Mouse (Mus musculus) left cerebral cortex, adult 18-20 months (tissue): ENCODE data around the gene Chd3. TPM values are rescaled to one million over a fixed set of nuclear protein-coding genes. Genes with fewer than 3 reads are reported as not detected.
A peak's percentile ranks its signal among the peaks of the same experiment; 100 is the strongest.

ENCODE experiments used
- DNase-seq, 2 experiments: peaks; one replicate each; pipeline ENCODE4 v3.0.0; 2021 to 2022; ENCODE audit warnings: low spot score in 2 of 2, mixed read lengths in 1 of 2
- total RNA-seq, 2 experiments: library from RNA; stranded (reverse); gene quantifications; 2 replicates each; pipeline ENCODE4 v1.2.3; 2021

Chd3 gene
- total RNA-seq, 2 experiments from 2014 or later: 346 to 387 TPM

- peak; percentile 21 to 31 for DNase-seq
Observed at GRCm38 (mm10) chr11:69366855-69367615, 2.2 kb downstream of the Chd3 start.

- DNase-seq: peak; percentile 96 to 97
Observed at GRCm38 (mm10) chr11:69366157-69366854, 2.9 kb downstream of the Chd3 start.

- DNase-seq: no peak
Observed at GRCm38 (mm10) chr11:69365722-69366121, 3.5 kb downstream of the Chd3 start.

- peak; percentile 85 to 89 for DNase-seq
Observed at GRCm38 (mm10) chr11:69364910-69365309, 4.3 kb downstream of the Chd3 start.

DNA sequence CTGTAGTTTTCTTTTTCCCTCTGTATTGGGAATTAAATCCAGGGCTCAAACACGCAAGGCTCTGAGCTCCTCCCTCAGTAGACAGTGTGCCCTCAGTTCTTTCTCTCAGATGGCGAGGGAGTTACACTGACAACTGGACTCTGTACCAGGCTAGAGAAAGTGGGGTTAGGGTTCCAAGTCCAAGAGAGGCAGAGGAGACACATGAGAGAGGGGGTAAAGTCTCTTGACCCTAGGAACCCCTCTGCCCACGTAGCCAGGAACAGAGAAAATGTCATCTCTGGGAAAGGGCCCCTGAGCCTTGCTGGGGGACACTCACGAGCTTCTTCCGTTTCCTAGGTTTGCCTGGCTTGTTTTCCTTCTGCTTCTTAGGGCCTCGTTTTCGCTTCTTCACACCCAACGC is 4.8 kb downstream of the Chd3 start:
- no peak for DNase-seq

- DNase-seq: no peak
Observed at GRCm38 (mm10) chr11:69362479-69362878, 6.7 kb downstream of the Chd3 start.

- no peak for DNase-seq
Observed at GRCm38 (mm10) chr11:69362021-69362420, 7.2 kb downstream of the Chd3 start.

- no peak for DNase-seq
Observed at GRCm38 (mm10) chr11:69357690-69358089, 11.5 kb downstream of the Chd3 start.

DNA sequence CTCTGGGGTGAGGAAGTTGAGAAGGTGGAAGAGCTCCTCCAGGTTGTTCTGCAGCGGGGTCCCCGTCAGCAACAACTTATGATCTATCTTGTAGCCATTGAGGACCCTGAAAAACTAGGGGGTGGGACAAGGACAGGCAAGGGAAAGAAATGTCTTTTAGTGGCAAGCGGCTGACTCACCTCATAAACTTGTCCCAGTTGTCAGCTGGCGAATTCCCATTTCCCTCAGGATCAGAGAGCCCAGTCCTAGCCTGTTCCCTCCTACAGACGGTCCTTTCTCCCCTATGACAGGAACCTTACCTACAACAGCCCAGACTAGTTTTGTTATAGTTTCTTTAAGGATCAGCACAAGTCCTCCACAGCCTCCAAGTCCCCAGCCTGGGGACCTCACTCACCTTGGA is 12.7 kb downstream of the Chd3 start:
- DNase-seq: no peak

DNA sequence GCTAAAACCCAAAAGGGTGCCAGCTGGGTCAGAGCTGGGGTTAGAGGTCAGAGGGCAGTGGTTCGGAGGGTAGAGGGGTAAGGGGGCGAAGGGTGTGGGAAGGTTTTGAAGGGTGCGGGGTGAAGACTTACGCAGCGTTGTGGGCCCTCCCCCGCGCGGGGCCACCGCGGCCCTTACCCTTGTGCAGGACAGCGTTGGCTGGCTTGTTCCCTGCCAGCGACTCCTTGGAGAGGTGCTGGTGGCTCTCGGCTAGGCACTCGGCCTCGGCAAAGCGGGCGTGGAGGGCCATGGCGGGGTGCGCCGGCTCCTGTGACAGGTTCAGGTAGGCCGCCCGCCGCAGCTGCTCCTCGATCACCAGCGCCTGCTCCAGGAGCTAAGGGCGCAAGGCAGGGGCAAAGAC is 22.8 kb downstream of the Chd3 start:
- no peak for DNase-seq

- DNase-seq: peak; percentile 67 to 84
Observed at GRCm38 (mm10) chr11:69340161-69341131, 28.8 kb downstream of the Chd3 start, which contains the start of gene Rnf227. Gene Rnf227, plus strand, starts transcription at chr11:69340461.

- no peak for DNase-seq
Observed at GRCm38 (mm10) chr11:69334796-69335195, 34.4 kb downstream of the Chd3 start.

- no peak for DNase-seq
Observed at GRCm38 (mm10) chr11:69333922-69334321, 35.3 kb downstream of the Chd3 start.

GRCm38 (mm10) chr11:69332713-69333253 is 36.4 kb downstream of the Chd3 start:
- no peak for DNase-seq

- peak; percentile 78 to 79 for DNase-seq
Observed at GRCm38 (mm10) chr11:69331929-69332405, 37.2 kb downstream of the Chd3 start.

DNA sequence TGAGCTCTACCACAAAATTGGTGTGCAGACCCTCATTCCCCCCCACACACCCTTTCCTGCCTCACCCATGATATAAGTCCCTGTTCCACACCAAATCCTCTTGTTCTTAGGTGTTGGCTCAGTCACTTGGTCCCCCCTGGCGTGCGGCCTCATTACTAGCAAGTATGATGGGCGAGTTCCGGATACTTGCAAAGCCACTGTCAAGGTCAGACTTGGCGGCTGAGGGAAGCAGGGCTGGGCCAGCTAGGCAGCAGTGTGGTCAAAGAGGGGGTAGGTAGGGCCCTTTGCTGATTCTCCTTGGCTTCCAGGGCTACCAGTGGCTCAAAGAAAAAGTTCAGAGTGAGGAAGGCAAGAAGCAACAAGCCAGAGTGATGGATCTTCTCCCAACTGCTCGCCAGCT is 38.1 kb downstream of the Chd3 start:
- no peak for DNase-seq

DNA sequence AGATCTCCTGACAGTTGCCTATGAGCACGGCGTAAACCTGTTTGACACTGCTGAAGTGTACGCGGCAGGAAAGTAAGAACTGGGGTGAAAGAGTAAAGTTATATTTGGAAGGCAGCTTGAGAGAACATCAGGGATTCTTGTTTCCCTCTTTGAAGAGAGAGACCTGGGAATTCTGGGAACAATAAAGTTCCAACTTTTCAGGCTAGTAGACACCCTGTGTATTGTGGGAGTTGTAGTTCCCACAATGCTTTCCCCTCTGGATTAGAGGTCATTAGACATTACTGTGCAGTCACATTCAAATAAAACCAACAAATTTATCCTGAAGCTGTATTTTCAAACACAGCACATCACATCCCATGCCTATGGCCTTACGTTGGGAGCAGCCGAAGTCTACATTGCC is 40.7 kb downstream of the Chd3 start:
- no peak for DNase-seq

GRCm38 (mm10) chr11:69327648-69328047 is 41.6 kb downstream of the Chd3 start:
- no peak for DNase-seq

DNA sequence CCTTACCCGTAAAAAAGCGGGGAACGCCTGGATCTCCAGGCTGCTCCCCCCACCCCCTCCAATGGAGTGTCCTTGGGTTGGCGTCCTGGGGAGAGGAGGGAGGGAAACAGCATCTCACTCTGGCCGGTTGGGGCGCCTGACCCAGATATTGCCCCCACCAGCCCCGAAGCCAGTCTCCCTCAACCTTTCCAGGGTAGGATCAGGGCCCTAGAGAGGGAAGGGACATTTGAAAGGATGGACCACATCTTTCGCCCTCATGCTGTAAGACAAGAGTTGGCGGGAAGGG is 42.1 kb downstream of the Chd3 start:
- DNase-seq: no peak

- DNase-seq: no peak
Observed at GRCm38 (mm10) chr11:69326408-69327156, 42.6 kb downstream of the Chd3 start.
